Mouse (Mus musculus) MEL (cell line): Measurements from ENCODE around the gene Calhm5.

Experiments
- BHLHE40 ChIP-seq: IDR thresholded peaks from 2 replicates; pipeline ENCODE4 v1.6.1; 2012; ENCODE audit warnings: low read depth, mild to moderate bottlenecking, inconsistent platforms, low read length, improper control_type of control experiment, borderline replicate concordance
- E2F4 ChIP-seq: IDR thresholded peaks from 2 replicates; pipeline ENCODE4 v1.6.1; 2011; ENCODE audit warnings: low read depth, low read length, improper control_type of control experiment, borderline replicate concordance
- MAX ChIP-seq: IDR thresholded peaks from 2 replicates; pipeline ENCODE4 v1.6.1; 2011; ENCODE audit warnings: low read length, improper control_type of control experiment

DNA sequence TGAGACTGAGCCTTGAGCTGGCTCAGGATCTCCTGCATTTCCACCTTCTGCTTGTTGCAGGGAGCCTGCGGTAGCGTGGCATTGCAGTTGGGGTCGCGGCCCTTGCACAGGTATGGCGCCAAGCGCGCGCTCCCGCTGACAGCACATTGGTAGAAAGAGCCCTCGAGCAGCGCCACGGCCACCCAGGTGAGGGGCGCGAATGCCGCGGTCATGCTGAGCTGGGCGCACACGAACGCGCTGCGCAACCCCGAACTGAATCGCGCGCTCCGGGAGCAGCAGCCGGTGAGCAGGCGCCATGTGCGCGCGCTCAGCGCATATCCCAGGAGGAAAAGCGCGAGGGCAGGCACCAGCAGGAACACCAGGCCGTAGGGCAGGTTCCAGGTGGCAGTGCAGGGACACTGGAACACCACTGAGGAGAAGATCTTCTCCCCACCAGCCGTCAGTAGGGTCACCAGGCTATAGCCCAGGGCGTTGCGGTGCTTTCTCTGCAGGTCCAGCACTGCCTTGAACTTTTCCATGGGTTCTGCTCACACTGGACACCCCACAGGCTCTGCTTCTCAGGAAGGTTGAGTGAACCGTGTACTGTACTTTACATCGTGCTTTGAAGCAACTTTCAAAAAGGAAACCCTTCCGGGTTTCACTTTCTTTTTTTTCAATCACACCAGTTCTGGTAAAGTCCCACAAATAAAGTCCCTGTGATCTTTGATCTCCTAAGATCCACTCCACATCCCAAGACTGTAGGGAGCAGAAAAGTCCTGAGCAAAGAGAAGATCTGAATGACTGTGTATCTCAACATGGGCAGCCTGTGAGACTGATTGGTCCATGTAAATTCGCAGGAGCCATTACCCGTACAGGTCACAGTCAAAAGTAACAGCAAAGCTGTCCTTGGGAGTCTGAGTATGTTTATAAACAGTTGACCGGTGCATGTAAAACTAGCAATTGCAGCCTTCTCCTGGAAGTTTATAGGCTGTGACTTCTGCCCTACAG is 31.4 kb upstream of the Calhm5 start, which contains the start of gene Calhm6:
- TF ChIP-seq BHLHE40: no peak
- no peak for TF ChIP-seq E2F4
- no peak for TF ChIP-seq MAX
